Mouse (Mus musculus) urinary bladder, postnatal 25 days (tissue): Measurements from ENCODE around the gene Mapk9.

Source experiments
- DNase-seq: peaks from one replicate; pipeline ENCODE4 v3.0.0; 2022; ENCODE audit warnings: low spot score

The Mapk9 gene

GRCm38 (mm10) chr11:49895966-49896590, 49.5 kb downstream of the Mapk9 start:
- no peak for DNase-seq

- DNase-seq = no peak
These were observed 53.5 kb downstream of the Mapk9 start for GRCm38 (mm10) chr11:49900043-49900442.

- DNase-seq = no peak
These were observed 54.6 kb downstream of the Mapk9 start for GRCm38 (mm10) chr11:49900962-49901658.

- DNase-seq = peak; percentile 62
These were observed 55.3 kb downstream of the Mapk9 start, which contains the start of gene Rasgef1c for GRCm38 (mm10) chr11:49901659-49902458. Gene Rasgef1c (plus strand): TSS chr11:49901835.

DNA sequence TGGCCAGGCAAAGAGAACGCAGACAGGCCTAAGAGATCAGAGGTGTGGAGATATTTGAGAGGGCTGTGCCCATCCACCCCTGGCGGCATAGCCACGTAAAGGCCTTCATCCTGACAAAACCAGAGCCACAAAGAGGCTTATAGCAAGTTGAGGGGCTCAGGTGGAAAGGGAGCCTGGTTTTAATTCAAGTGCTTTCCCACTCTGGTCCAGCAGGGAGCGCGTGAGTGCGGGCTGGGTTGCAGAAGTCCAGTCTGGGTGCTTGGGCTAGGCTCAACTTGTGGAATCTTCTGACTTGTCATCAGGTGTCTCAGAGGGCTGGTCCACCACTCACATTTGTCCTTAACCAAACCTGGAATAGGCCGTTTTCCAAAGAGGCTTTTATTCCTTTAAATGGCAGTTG, 56.8 kb downstream of the Mapk9 start:
- DNase-seq = peak; percentile 70

DNA sequence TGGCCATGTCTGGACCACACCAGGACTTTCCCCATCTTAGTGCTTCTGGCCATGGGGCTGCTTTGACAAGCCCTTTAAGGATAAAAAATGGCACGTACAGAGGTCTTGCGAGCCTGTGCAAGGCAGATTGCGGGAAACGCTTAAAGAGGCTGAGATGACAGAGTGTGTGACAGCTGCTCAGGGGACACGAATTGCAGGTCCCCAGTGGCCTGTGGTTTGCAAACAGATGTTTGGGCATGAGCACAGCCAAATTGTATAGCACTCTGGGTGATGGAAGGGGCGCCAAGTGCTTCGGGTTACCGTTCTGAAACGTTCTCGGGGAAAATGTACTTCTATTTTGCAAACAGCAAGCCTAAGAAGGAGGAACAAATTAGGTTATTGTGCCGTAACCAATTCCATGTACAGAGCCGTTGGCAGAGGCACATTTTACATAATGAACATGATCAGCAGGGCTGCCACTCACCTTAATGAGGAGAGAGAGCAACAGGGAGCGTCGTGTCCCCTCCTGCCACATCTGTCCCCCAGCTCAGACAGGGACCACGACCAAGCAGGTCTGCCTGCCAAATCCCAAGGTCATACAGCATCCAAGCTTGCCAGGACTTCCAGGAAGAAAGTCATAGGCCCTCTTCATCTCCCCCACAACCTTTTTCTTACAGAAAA, 72.1 kb downstream of the Mapk9 start:
- DNase-seq = no peak

GRCm38 (mm10) chr11:49919304-49919703, 72.8 kb downstream of the Mapk9 start:
- no peak for DNase-seq

- DNase-seq = no peak
These were observed 77.0 kb downstream of the Mapk9 start for GRCm38 (mm10) chr11:49923539-49923938.

DNA sequence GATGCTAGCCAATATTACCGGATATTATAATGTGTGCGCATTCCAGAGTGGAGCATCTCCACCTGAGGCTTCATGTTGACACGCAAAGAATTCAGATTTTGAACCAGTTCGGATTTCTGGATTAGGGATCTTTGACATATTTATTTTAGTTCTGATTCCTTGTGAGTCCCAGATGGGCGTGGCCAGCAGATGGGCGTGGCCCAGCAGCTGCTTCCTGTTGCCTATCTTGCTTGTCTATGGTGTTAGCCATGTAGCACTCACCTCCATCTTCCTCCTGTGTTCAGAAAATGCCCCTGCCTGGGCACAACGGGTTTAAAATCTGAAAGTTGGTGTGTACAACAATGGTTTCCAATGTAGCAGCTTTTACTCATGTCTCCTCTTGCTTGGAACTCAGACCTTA, 79.6 kb downstream of the Mapk9 start:
- DNase-seq = no peak

GRCm38 (mm10) chr11:49927169-49927568, 80.6 kb downstream of the Mapk9 start:
- no peak for DNase-seq

DNA sequence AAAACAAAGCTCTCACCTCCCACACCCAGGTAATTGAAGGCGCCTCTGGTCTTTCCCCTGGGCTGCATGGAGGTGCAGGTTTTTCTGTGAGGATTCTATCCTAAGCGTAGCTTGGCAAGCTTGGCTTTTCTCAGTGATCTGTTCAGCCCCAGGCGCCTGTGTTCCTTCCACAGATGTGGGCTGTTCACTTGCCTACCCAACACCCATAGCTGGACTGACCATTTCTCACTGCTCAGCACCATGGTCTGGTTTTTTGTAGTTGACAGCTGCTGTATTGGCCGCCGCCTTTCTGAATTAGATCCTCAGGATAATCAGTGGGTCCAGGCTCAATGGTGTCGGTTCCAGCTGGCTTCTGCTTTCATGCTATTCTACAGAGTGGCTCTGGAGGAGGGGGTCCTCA, 81.1 kb downstream of the Mapk9 start:
- no peak for DNase-seq

DNA sequence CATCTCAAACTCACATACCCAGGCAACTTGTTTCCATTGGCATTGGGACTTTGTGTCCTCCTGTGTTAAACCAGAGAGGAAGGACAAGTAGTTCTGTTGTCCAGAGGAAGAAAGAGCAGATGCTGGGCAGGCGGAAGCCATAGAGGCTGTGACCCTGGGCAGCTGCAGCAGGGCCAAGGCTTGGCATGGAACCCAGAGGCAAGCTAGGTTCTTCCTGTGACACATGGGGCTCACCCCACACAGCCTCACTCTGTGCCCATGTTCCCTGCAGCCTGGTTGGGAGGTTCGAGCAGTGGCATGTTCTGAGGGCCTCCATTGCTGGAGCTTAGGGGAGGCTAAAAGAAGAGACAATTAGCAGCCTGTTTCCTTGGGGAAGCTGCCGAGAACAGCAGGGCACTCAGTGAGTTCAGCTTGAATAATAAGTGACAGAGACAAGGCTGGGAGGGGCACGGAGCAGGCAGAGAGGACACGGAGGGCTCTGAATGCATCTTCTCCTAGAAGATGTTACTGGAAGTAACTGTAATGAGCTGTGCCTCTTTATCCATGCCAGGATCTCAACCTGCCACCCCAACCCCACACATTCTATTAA, 84.6 kb downstream of the Mapk9 start:
- no peak for DNase-seq

DNA sequence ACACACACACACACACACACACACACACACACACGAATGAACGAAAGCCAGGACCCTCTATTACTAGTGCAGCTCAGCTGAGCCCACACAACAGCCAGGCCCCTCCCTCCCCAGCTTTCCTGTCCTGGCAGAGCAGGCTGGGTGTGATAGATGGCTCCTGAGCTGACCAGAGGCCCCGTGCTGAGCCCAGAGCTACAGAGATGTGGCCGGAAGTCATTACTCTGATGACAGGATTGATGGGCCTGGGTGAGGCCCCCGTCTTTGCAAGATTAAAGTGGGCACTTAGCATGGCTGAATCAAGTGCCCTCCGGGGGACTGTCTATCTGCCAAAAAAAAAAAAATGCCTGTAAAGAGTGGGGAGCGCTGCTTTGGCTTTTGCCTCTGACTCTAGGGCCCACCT, 85.3 kb downstream of the Mapk9 start:
- DNase-seq = no peak

GRCm38 (mm10) chr11:49933811-49934210, 87.3 kb downstream of the Mapk9 start:
- no peak for DNase-seq

- DNase-seq = no peak
These were observed 87.8 kb downstream of the Mapk9 start for GRCm38 (mm10) chr11:49934322-49934721.
